Mouse (Mus musculus) E14TG2a.4 (cell line): ENCODE results near the gene Mettl26.
A peak's percentile ranks its signal among the peaks of the same experiment; 100 is the strongest.

Experiments used
- H3K27me3 ChIP-seq: 2 replicates; pipeline ENCODE4 v1.6.1; 2014; ENCODE audit warnings: low read length, control low read depth; ENCODE audit not compliant: insufficient read depth
- H3K36me3 ChIP-seq: 2 replicates; pipeline ENCODE4 v1.6.1; 2014; ENCODE audit warnings: low read length, control low read depth; ENCODE audit not compliant: insufficient read depth
- H3K4me1 ChIP-seq: replicated peaks from 2 replicates; pipeline ENCODE4 v1.6.1; 2014; ENCODE audit warnings: low read depth, low read length, control low read depth
- H3K4me3 ChIP-seq: replicated peaks from 2 replicates; pipeline ENCODE4 v1.5.1; 2014; ENCODE audit warnings: mild to moderate bottlenecking, low read length
- H3K9me3 ChIP-seq: 2 replicates; pipeline ENCODE4 v1.6.1; 2014; ENCODE audit warnings: low read length, control low read depth
- CTCF ChIP-seq: conservative IDR thresholded peaks from 2 replicates; pipeline ENCODE4 v1.5.1; 2014; ENCODE audit warnings: low read length
- NANOG ChIP-seq: IDR thresholded peaks from 2 replicates; pipeline ENCODE4 v1.6.1; 2014; ENCODE audit warnings: borderline replicate concordance, low read length, mixed read lengths
- POU5F1 ChIP-seq: IDR thresholded peaks from 2 replicates; pipeline ENCODE4 v1.6.1; 2014; ENCODE audit warnings: low read length, borderline replicate concordance

Gene Mettl26

DNA sequence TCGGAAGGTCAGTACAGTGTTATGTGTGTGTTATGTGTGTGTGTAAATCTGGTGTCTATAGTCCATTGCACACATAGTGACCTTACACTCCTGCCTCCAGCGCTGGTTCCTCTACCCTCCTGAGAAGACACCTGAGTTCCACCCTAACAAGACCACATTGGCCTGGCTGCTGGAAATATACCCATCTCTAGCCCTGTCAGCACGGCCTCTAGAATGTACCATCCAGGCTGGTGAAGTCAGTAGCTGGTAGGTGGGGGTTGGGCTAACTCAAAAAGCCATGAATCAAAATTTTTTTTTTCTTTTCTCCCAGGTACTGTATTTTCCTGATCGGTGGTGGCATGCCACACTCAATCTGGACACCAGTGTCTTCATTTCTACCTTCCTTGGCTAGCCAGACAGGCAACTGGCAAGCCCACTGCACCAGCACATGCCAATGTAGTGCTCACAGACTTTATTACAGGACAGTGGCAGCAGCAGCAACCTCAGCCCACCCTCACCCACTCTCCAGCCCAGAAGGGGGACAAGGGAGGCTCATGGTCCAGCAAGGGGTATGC is 44.6 kb upstream of the Mettl26 start:
- Histone ChIP-seq H3K27me3 (no peaks in the 10 kb centered on the region), H3K4me1 (peaks cover 86% of the 10 kb centered on the region), H3K9me3 (no peaks in the 10 kb centered on the region), H3K4me3 (peak overlapping the region; percentile 95), H3K36me3 (peaks cover 74% of the 10 kb centered on the region)
- TF ChIP-seq POU5F1, result no peak
- TF ChIP-seq CTCF, result no peak
- TF ChIP-seq NANOG, result no peak

DNA sequence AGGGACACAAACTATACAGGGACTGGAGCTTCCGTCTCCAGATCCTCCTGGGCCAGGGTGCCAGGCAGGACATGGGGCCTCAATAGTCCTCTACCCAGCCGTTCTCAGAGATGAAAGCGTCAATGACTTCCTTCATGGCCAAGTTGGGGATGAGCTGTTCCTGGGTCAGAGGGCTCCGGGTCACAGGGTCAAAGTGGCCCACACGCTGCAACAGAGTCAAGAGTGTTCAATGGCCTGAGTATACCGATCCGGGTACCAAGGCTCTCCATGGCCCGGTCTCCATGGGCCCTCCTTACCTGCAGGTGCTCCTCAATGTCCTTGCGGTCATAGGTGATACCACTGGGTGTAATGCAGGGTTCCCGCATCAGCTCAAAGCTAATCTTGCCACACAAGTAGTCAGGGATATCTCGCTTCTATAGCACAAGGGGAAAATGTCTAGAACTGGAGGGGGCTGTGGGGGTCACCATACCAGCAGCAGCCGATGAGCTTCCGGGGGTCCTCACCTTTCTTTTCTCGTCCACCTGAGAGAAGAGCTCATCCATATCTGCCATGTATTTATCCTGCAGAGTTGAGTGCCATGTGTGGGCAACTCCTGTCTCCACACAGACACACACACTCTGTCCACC is 44.0 kb upstream of the Mettl26 start:
- H3K27me3 ChIP-seq, result peaks cover 2% of the 10 kb centered on the region; the same call in 1 of the 2 replicates
- no peaks in the 10 kb centered on the region for H3K9me3 ChIP-seq
- peaks cover 74% of the 10 kb centered on the region for H3K36me3 ChIP-seq
- H3K4me1 ChIP-seq, result peaks cover 86% of the 10 kb centered on the region
- H3K4me3 ChIP-seq, result peak overlapping the region; percentile 95
- TF ChIP-seq CTCF (no peak), NANOG (no peak), POU5F1 (no peak)

DNA sequence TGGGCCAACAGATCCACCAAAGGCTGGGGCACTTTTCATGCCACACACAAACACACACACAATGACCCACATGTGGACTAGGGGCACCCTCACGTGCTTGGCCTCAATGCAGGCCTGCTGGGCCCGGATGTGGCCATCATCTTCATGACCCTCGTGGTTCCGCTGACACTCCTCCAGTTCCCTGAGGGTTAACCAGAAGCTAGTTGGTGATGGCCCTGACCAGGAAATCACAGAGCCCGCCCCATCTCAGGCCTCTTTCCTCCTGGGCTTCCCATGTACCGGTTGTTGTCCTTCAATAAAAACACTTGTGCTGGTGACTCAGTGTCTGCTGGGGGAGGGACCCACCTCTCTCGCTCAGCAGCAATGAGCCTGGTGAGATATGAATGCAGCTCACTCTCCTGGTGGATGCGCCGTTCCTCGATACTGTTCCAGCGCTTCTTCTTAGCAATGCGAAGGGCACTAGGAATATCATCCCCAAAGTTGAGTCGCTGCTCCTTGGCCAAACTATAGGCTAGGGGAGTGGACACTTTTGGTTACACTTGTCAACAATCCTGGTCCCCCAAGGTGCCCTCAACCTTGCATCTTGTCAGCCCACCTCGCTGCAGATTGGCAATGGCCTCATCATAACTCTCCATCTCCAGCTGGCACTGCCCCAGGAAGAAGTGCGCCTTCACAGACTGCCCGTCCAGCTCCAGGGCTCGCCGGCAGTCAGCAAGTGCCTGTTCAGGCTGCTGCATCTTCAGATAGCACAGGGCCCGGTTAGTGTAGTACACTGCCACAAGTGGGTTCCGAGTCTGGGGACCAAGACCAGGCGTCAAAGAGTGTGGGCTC is 43.2 kb upstream of the Mettl26 start:
- TF ChIP-seq CTCF (no peak), NANOG (no peak), POU5F1 (no peak)
- no peaks in the 10 kb centered on the region for H3K9me3 ChIP-seq
- H3K27me3 ChIP-seq, result peaks cover 9% of the 10 kb centered on the region
- H3K4me3 ChIP-seq, result peak overlapping the region; percentile 95
- peaks cover 71% of the 10 kb centered on the region for H3K36me3 ChIP-seq
- H3K4me1 ChIP-seq, result peaks cover 86% of the 10 kb centered on the region

DNA sequence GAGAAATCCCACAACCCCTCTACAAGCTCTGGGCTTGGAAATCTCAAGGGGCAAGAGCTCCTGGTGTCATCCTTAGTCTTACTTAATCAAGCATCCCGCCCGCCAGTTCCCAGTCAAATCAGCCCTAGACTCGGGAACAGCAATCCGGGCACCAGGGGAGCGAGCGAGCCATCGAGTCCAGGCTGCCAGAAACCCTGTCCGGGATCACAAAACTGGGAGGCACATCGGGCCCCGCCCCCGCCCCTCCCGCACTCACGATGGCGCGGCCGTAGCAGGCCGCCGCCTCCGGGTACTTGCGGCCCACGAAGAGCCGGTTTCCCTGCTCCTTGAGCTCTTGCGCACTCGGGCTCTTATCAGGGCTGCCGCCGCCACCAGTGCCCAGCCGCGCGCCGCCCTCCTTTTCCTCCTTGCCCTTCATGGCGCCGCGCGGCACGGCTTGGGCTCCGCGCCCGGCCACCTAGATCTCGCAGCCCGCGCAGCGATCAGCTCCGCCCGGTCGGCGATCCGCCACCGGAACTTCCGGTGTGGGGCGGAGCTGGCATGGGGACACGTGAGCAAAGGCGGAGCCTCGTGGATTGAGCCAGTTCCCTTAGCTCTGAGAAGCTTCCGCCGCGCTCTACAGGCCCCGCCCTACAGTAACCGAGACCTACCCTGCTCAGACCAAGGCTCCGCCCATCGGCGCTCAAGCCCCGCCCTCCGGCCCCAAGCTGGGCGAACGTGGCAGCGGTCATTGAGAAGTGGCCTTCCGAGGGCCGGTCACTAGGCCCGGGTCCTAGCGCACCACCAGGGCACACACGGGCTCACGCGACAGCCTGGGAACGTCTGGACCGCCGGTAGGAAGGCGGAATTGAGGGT is 42.2 kb upstream of the Mettl26 start:
- H3K4me3 ChIP-seq, result peak overlapping the region; percentile 95
- H3K36me3 ChIP-seq, result peaks cover 65% of the 10 kb centered on the region
- peaks cover 11% of the 10 kb centered on the region for H3K27me3 ChIP-seq
- TF ChIP-seq CTCF, result no peak
- no peak for TF ChIP-seq POU5F1
- no peak for TF ChIP-seq NANOG
- peaks cover 85% of the 10 kb centered on the region for H3K4me1 ChIP-seq
- no peaks in the 10 kb centered on the region for H3K9me3 ChIP-seq

DNA sequence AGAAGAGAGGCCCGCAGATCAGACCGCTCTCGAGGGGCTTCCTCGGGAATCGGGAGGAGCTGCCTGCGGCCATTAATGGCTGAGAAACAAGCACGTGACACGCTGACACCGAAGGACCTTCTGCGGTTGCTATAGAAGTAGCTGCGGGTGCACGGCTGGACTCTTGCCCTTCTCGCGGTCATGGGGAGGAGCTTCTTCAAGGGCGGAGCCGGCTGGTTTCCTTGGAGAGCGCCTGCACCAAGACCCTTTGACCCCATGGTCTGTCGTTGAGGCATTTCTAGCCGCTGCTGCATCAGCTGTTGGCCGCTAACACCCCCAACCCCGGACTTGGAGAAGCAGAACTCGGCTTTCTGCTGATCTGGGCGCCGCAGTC is 41.6 kb upstream of the Mettl26 start, which contains the start of gene Stub1:
Gene Stub1 (minus strand): TSS at position 114 of the 373 bp plus-strand sequence.
- no peak for TF ChIP-seq CTCF
- no peak for TF ChIP-seq POU5F1
- TF ChIP-seq NANOG, result no peak
- peaks cover 65% of the 10 kb centered on the region for H3K36me3 ChIP-seq
- peak within 1 kb of the TSS; percentile 95 for H3K4me3 ChIP-seq

DNA sequence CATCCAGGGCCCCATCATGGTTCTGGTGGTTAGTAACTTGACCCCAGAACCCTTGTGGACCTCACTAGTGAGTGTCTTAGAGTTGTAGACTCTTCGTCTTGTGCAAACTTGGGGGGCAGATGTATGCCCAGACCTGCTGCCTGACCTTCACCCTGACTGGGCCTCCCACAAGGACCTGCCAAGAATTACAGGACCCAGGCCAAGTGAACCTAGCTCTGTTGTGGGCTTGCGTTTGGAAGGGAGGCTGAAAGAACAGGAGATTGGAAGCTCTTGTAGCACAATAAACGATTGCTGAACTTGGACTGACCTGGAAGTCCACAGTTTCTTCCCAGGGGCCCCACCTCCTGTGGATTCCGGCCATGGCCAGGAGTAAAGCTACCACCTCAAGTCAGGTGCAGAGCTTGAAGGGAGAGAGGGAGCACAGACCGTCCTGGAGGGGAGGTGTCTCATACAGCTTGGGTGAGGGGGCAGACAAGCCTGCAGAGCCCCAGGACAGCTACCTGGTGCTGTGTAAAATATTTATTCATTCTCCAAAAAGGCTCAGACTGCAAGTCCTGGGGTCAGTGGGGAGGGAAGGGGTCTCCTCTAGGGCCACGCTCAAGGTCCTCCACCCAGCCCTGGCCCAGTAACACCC is 40.8 kb upstream of the Mettl26 start:
- Histone ChIP-seq H3K9me3 (no peaks in the 10 kb centered on the region), H3K36me3 (peaks cover 71% of the 10 kb centered on the region), H3K4me3 (peak overlapping the region; percentile 95), H3K27me3 (peaks cover 11% of the 10 kb centered on the region), H3K4me1 (peaks cover 78% of the 10 kb centered on the region)
- TF ChIP-seq POU5F1 (no peak), CTCF (no peak), NANOG (no peak)

More for the DNA sequence above, 41.6 kb upstream of the Mettl26 start, which contains the start of gene Stub1:
- H3K27me3 ChIP-seq, result peaks cover 11% of the 10 kb centered on the region
- H3K9me3 ChIP-seq, result no peaks in the 10 kb centered on the region
- peaks cover 83% of the 10 kb centered on the region for H3K4me1 ChIP-seq

DNA sequence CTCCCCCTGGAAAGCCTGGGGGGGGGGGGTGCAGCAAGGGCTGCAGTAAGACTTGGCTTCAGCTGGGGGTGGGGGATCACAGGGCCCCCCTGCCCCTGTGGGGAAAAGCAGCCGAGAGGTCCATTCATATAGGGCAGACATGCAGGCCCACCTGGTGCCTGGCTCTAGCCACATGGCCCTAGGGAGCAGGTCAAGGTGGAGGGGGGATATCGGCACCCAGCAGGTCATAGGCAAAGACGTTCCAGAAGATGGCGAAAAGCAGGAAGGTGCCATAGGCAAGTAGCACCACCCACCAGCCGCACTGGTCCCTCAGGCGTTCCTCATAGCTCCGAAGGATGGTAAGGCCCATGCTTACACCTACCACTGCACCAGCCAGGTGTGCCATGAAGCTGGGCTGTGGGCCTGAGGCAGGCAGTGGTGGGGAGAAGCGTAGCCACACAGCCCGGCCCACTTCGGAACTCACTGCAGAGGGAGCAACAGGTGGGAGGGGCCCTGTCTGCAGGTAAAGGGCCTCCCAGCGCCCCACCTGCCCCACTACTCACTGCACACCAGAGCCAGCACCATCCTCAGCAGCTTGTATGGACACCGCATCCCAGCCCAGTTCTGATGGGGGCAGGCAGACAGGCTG is 40.2 kb upstream of the Mettl26 start:
- peak overlapping the region; percentile 95 for H3K4me3 ChIP-seq
- H3K9me3 ChIP-seq, result no peaks in the 10 kb centered on the region
- H3K4me1 ChIP-seq, result peaks cover 76% of the 10 kb centered on the region
- TF ChIP-seq NANOG, result no peak
- TF ChIP-seq CTCF, result no peak
- TF ChIP-seq POU5F1, result no peak
- H3K36me3 ChIP-seq, result peaks cover 73% of the 10 kb centered on the region
- peaks cover 11% of the 10 kb centered on the region for H3K27me3 ChIP-seq

DNA sequence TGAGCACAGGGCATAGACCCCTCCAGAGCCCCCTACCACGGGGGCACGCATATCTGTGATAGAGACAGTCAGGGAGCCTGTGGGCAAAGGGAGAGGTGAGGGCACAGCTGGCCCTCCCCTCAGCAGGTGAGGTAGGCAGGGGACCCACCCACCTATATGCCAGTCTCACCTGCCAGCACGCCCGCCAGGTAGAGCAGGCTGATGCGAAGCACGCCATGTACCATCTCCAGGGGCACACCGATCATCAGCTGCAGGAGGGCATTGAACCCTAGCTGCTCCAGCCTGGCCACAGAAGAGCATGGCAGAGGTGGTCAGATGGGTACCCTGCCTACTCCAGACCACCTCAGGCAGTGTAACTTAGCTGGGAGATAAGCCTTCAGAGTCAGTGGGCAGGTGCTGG is 39.6 kb upstream of the Mettl26 start:
- TF ChIP-seq CTCF (no peak), POU5F1 (no peak), NANOG (no peak)
- Histone ChIP-seq H3K4me1 (peaks cover 70% of the 10 kb centered on the region), H3K4me3 (peak overlapping the region; percentile 95; the same call in 1 of the 2 replicates), H3K27me3 (peaks cover 11% of the 10 kb centered on the region), H3K9me3 (no peaks in the 10 kb centered on the region), H3K36me3 (peaks cover 73% of the 10 kb centered on the region)
